Mouse (Mus musculus) CH12.LX (cell line): ENCODE data around the gene Polr3g. TPM values are rescaled to one million over a fixed set of nuclear protein-coding genes. Genes with fewer than 3 reads are reported as not detected.

Experiments
- DNase-seq: peaks from one replicate; pipeline ENCODE4 v3.0.0-alpha.2; 2013; ENCODE audit errors: extremely low read depth
- H3K27ac ChIP-seq: 2 replicates; pipeline ENCODE4 v1.5.1; 2012; ENCODE audit warnings: low read depth, mild to moderate bottlenecking, control low read depth, moderate library complexity; ENCODE audit not compliant: insufficient read depth
- H3K27me3 ChIP-seq: replicated peaks from 2 replicates; pipeline ENCODE3; 2012; ENCODE audit warnings: inconsistent platforms
- H3K36me3 ChIP-seq, 2 experiments: replicated peaks in 1 of 2; 2 replicates each; pipeline versions ENCODE3 to v1.6.1; 2012; ENCODE audit warnings: inconsistent platforms in 1 of 2, low read length in 1 of 2, mild to moderate bottlenecking in 1 of 2, mixed read lengths in 1 of 2, moderate library complexity in 1 of 2; ENCODE audit not compliant: control insufficient read depth in 1 of 2, insufficient read depth in 1 of 2
- H3K4me1 ChIP-seq, 2 experiments: 2 replicates each; pipeline ENCODE4 v1.6.1; 2012; ENCODE audit warnings: inconsistent platforms in 1 of 2, moderate library complexity in 1 of 2; ENCODE audit not compliant: insufficient read depth in 2 of 2, control insufficient read depth in 1 of 2
- H3K4me2 ChIP-seq: 2 replicates; pipeline ENCODE4 v1.6.1; 2012; ENCODE audit warnings: low read depth, mild to moderate bottlenecking, control low read depth; ENCODE audit not compliant: poor library complexity, insufficient read depth, severe bottlenecking
- H3K4me3 ChIP-seq, 3 experiments: fragments of 150-350 bp in 1 of 3; sonication (generic) in 1 of 3; replicated peaks in 1 of 3; 2 replicates each; pipeline versions ENCODE3 to v1.5.1; 2011 to 2012; ENCODE audit warnings: low read depth in 2 of 3, low read length in 2 of 3, mild to moderate bottlenecking in 2 of 3, moderate library complexity in 2 of 3, control low read depth in 1 of 3, improper control_type of control experiment in 1 of 3, inconsistent platforms in 1 of 3, mixed read lengths in 1 of 3; ENCODE audit not compliant: poor library complexity in 1 of 3
- H3K79me2 ChIP-seq: replicated peaks from 2 replicates; pipeline ENCODE4 v1.6.1; 2012; ENCODE audit warnings: mild to moderate bottlenecking, moderate library complexity; ENCODE audit not compliant: control insufficient read depth, poor library complexity, insufficient read depth, severe bottlenecking; ENCODE audit errors: extremely low read depth
- H3K9ac ChIP-seq: 2 replicates; pipeline ENCODE4 v1.6.1; 2012; ENCODE audit warnings: low read depth, mild to moderate bottlenecking, control low read depth, moderate library complexity; ENCODE audit not compliant: insufficient read depth
- H3K9me3 ChIP-seq: replicated peaks from 2 replicates; pipeline ENCODE3; 2012; ENCODE audit warnings: low read length, inconsistent platforms, mixed read lengths
- CHD1 ChIP-seq: IDR thresholded peaks from 2 replicates; pipeline ENCODE4 v1.6.1; 2012; ENCODE audit warnings: low read depth, low read length, improper control_type of control experiment, inconsistent platforms
- CTCF ChIP-seq, 2 experiments: IDR thresholded peaks in 1 of 2; conservative IDR thresholded peaks in 1 of 2; 2 replicates each; pipeline ENCODE4 v1.5.1; 2011 to 2012; ENCODE audit warnings: low read depth in 2 of 2, low read length in 2 of 2, improper control_type of control experiment in 1 of 2, inconsistent platforms in 1 of 2, mild to moderate bottlenecking in 1 of 2, moderate library complexity in 1 of 2
- ETS1 ChIP-seq: conservative IDR thresholded peaks from 2 replicates; pipeline ENCODE4 v1.6.1; 2012; ENCODE audit warnings: low read depth, mild to moderate bottlenecking, inconsistent platforms, low read length, improper control_type of control experiment, moderate library complexity
- GABPA ChIP-seq: IDR thresholded peaks from 2 replicates; pipeline ENCODE4 v1.6.1; 2012; ENCODE audit warnings: low read depth, low read length, improper control_type of control experiment, inconsistent platforms; ENCODE audit not compliant: insufficient replicate concordance
- JUN ChIP-seq: IDR thresholded peaks from 2 replicates; pipeline ENCODE4 v1.6.1; 2011; ENCODE audit warnings: low read depth, mild to moderate bottlenecking, low read length, improper control_type of control experiment, moderate library complexity; ENCODE audit not compliant: insufficient read depth
- JUND ChIP-seq: conservative IDR thresholded peaks from 2 replicates; pipeline ENCODE4 v1.6.1; 2011; ENCODE audit warnings: low read depth, low read length, improper control_type of control experiment
- KAT2A ChIP-seq: IDR thresholded peaks from 2 replicates; pipeline ENCODE4 v1.6.1; 2012; ENCODE audit warnings: low read length, improper control_type of control experiment, inconsistent platforms; ENCODE audit not compliant: insufficient replicate concordance
- MEF2A ChIP-seq: IDR thresholded peaks from 2 replicates; pipeline ENCODE4 v1.6.1; 2014; ENCODE audit warnings: low read depth, mild to moderate bottlenecking, inconsistent platforms, low read length, improper control_type of control experiment, borderline replicate concordance
- MYC ChIP-seq: IDR thresholded peaks from 2 replicates; pipeline ENCODE4 v1.6.1; 2011; ENCODE audit warnings: low read depth, mild to moderate bottlenecking, improper control_type of control experiment, low read length
- NELFE ChIP-seq: IDR thresholded peaks from 2 replicates; pipeline ENCODE4 v1.6.1; 2011; ENCODE audit warnings: low read depth, low read length, improper control_type of control experiment
- NRF1 ChIP-seq: IDR thresholded peaks from 2 replicates; pipeline ENCODE4 v1.6.1; 2014; ENCODE audit warnings: low read depth, mild to moderate bottlenecking, inconsistent platforms, low read length, improper control_type of control experiment, moderate library complexity
- PAX5 ChIP-seq: IDR thresholded peaks from 2 replicates; pipeline ENCODE4 v1.6.1; 2012; ENCODE audit warnings: low read length, inconsistent platforms, mixed read lengths
- POLR2A ChIP-seq: IDR thresholded peaks from 2 replicates; pipeline ENCODE4 v1.6.1; 2011; ENCODE audit warnings: low read depth, mild to moderate bottlenecking, improper control_type of control experiment, low read length
- POLR2AphosphoS2 ChIP-seq: IDR thresholded peaks from 2 replicates; pipeline ENCODE4 v1.6.1; 2011; ENCODE audit warnings: low read depth, low read length, improper control_type of control experiment
- RAD21 ChIP-seq: IDR thresholded peaks from 2 replicates; pipeline ENCODE4 v1.6.1; 2011; ENCODE audit warnings: low read depth, mild to moderate bottlenecking, low read length, improper control_type of control experiment, moderate library complexity
- RCOR1 ChIP-seq: conservative IDR thresholded peaks from 2 replicates; pipeline ENCODE4 v1.6.1; 2012; ENCODE audit warnings: low read depth, mild to moderate bottlenecking, inconsistent platforms, low read length, improper control_type of control experiment
- SMC3 ChIP-seq: IDR thresholded peaks from 2 replicates; pipeline ENCODE4 v1.6.1; 2011; ENCODE audit warnings: low read depth, low read length, improper control_type of control experiment
- TBP ChIP-seq: conservative IDR thresholded peaks from 2 replicates; pipeline ENCODE4 v1.6.1; 2011; ENCODE audit warnings: low read depth, low read length, improper control_type of control experiment
- UBTF ChIP-seq: IDR thresholded peaks from 2 replicates; pipeline ENCODE4 v1.6.1; 2012; ENCODE audit warnings: low read depth, mild to moderate bottlenecking, inconsistent platforms, low read length, improper control_type of control experiment, moderate library complexity
- ZC3H11A ChIP-seq: IDR thresholded peaks from 2 replicates; pipeline ENCODE4 v1.6.1; 2012; ENCODE audit warnings: low read depth, mild to moderate bottlenecking, inconsistent platforms, low read length, improper control_type of control experiment
- ZKSCAN1 ChIP-seq: IDR thresholded peaks from 2 replicates; pipeline ENCODE4 v1.6.1; 2012; ENCODE audit warnings: low read depth, inconsistent platforms, low read length, improper control_type of control experiment, borderline replicate concordance
- ZNF384 ChIP-seq: IDR thresholded peaks from 2 replicates; pipeline ENCODE4 v1.6.1; 2012; ENCODE audit warnings: low read depth, low read length, improper control_type of control experiment, inconsistent platforms
- dilution Hi-C: fragments of 300-500 bp; cut with MboI; formaldehyde crosslinking; loops from 2 replicates; pipeline ENCODE4 v1.14.3; 2020; ENCODE audit warnings: low sequenced_read_pairs; ENCODE audit not compliant: extremely low pct_unique_long_range_greater_than_20kb, extremely low pct_ligation_motif_present
- in situ Hi-C: fragments of 300-500 bp; cut with MboI; formaldehyde crosslinking; loops from 3 replicates; pipeline ENCODE4 v1.14.3; 2019; ENCODE audit warnings: low sequenced_read_pairs, low pct_ligation_motif_present, low pct_unique_long_range_greater_than_20kb, mixed read lengths
- polyA plus RNA-seq: library from polyadenylated mRNA; unstranded; fragments of >175 nt; gene quantifications from 2 replicates; pipeline ENCODE4 v1.2.1, GENCODE M21; 2012; ENCODE audit warnings: low read depth; ENCODE audit not compliant: insufficient read length
- total RNA-seq, 2 experiments: library from RNA; depleted of rRNA; stranded (reverse); fragments of 300-350 nt in 1 of 2; fragments of >200 nt in 1 of 2; gene quantifications; 2 replicates each; pipeline ENCODE4 v1.2.3; 2012 to 2014

The Polr3g gene
- total and polyA plus RNA-seq, 3 experiments, result 19.1 to 52.5 (median 45.2) TPM

DNA sequence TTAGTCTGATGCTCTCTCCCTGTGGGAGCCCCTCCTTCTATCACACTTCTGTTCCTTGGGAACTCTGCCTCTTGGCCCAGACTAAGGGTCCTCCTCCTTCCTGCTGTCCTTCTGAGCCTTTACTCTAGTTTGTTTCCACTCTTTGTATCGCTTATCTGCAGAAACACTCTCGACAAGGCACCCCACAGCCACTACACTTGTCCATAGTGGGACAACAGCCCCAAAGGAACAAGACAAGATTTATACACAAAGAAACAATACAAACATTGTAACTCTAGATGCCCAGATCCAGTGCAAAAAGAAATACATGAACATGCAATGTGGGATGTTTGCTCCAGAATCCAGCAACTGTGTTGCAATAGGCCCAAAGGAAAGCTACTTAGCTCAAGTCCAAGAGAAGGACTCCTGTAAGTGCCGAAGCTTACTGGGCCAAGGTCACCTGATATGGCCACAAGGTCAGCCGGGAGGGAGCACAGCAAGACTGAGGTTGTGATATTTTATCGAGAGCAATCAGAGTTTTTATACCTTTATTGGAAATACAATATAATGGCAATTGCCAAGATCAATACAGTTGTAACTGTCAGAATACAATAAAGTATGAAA, 46.3 kb upstream of the Polr3g start:
- H3K4me3 ChIP-seq, result no peak overlapping the region
- TF ChIP-seq POLR2AphosphoS2, result no peak
- TF ChIP-seq MYC, result no peak
- no peak for TF ChIP-seq CTCF (conservative IDR thresholded peaks at IDR 0.05 in 1 of 2, IDR thresholded peaks at IDR 0.05 in 1 of 2; ENCODE audit: low read depth in 2 of 2, low read length in 2 of 2)
- no peak for TF ChIP-seq RAD21
- no peak for TF ChIP-seq KAT2A
- no peak for TF ChIP-seq TBP
- no peak for TF ChIP-seq CHD1
- TF ChIP-seq NELFE, result no peak
- no peak for TF ChIP-seq JUND
- TF ChIP-seq JUN, result no peak
- TF ChIP-seq POLR2A, result no peak
- no peak for TF ChIP-seq ZNF384
- TF ChIP-seq UBTF, result no peak
- no peak for TF ChIP-seq MEF2A
- TF ChIP-seq, all 38 proteins: peak for 0
- in situ Hi-C loops (no loop called here), dilution Hi-C loops (no loop called here)
- DNase-seq, result no peak
- H3K27ac ChIP-seq, result no peak overlapping the region
- peaks cover 4% of the 10 kb centered on the region for H3K9me3 ChIP-seq
- peaks cover 0 to 3% of the 10 kb centered on the region in 2 experiments; a peak in 2 of 4 replicates for H3K4me1 ChIP-seq
- H3K9ac ChIP-seq, result no peak overlapping the region
- no peaks in the 10 kb centered on the region for H3K27me3 ChIP-seq
- H3K79me2 ChIP-seq, result no peaks in the 10 kb centered on the region
- no peak overlapping the region for H3K4me2 ChIP-seq
- H3K36me3 ChIP-seq, result no peaks in the 10 kb centered on the region

- H3K4me1 ChIP-seq, result no peaks in the 10 kb centered on the region
- DNase-seq, result no peak
- H3K4me3 ChIP-seq, result no peak overlapping the region
- no peaks in the 10 kb centered on the region for H3K79me2 ChIP-seq
- H3K27me3 ChIP-seq, result no peaks in the 10 kb centered on the region
- H3K9me3 ChIP-seq, result peaks cover 4% of the 10 kb centered on the region
- dilution Hi-C loops (no loop called here), in situ Hi-C loops (no loop called here)
- H3K4me2 ChIP-seq, result no peak overlapping the region
- TF ChIP-seq PAX5, result no peak
- no peak for TF ChIP-seq POLR2AphosphoS2
- TF ChIP-seq GABPA, result no peak
- no peak for TF ChIP-seq ZC3H11A
- TF ChIP-seq NRF1, result no peak
- TF ChIP-seq MYC, result no peak
- no peak for TF ChIP-seq ETS1
- TF ChIP-seq RAD21, result no peak
- no peak for TF ChIP-seq KAT2A
- no peak for TF ChIP-seq CTCF (conservative IDR thresholded peaks at IDR 0.05 in 1 of 2, IDR thresholded peaks at IDR 0.05 in 1 of 2; ENCODE audit: low read depth in 2 of 2, low read length in 2 of 2)
- no peak for TF ChIP-seq ZKSCAN1
- TF ChIP-seq RCOR1, result no peak
- TF ChIP-seq SMC3, result no peak
- no peaks in the 10 kb centered on the region for H3K36me3 ChIP-seq
- H3K9ac ChIP-seq, result no peak overlapping the region
- H3K27ac ChIP-seq, result no peak overlapping the region
Observed at GRCm38 (mm10) chr13:81755324-81755723, 44.5 kb upstream of the Polr3g start.
